Mouse (Mus musculus): Measurements from ENCODE around the gene Depdc1b. TPM values are rescaled to one million over a fixed set of nuclear protein-coding genes. Genes with fewer than 3 reads are reported as not detected.

Gene Depdc1b
- total and polyA plus RNA-seq, 3 experiments, result 21.2 to 25.3 TPM; not detected in 1

GRCm38 (mm10) chr13:108326351-108326750 lies 10.2 kb downstream of the Depdc1b start:
- DNase-seq (ENCODE audit: low read depth, low spot score), result no peak
- Histone ChIP-seq H3K27ac (ENCODE audit: control insufficient read depth, low read depth, low read length) (no peak overlapping the region), H3K4me1 (ENCODE audit: control insufficient read depth in 1 of 2, insufficient read depth in 2 of 2, low read length in 2 of 2) (no peaks in the 10 kb centered on the region), H3K36me3 (ENCODE audit: control insufficient read depth in 1 of 2, insufficient read depth in 2 of 2, low read length in 2 of 2) (peaks cover 0 to 2% of the 10 kb centered on the region in 2 experiments; a peak in 2 of 4 replicates), H3K9me3 (replicated peaks; ENCODE audit: insufficient read depth, low read length) (no peaks in the 10 kb centered on the region), H3K4me3 (ENCODE audit: control insufficient read depth in 1 of 2, insufficient read depth in 1 of 2, low read depth in 2 of 2, low read length in 2 of 2) (no peak overlapping the region), H3K9ac (ENCODE audit: control insufficient read depth, low read depth, low read length, poor library complexity, severe bottlenecking) (no peak overlapping the region), H3K79me2 (ENCODE audit: control insufficient read depth, insufficient read depth, low read length, poor library complexity) (peaks cover 4% of the 10 kb centered on the region; the same call in 1 of the 2 replicates), H3K27me3 (ENCODE audit: control insufficient read depth in 1 of 2, insufficient read depth in 2 of 2, low read length in 2 of 2) (no peaks in the 10 kb centered on the region)
- TF ChIP-seq ZNF384 (IDR thresholded peaks at IDR 0.05; ENCODE audit: low read depth, low read length) (no peak), GABPA (IDR thresholded peaks at IDR 0.05; ENCODE audit: low read depth, low read length) (no peak), ZMIZ1 (IDR thresholded peaks at IDR 0.05; ENCODE audit: low read depth, low read length) (no peak), USF2 (IDR thresholded peaks at IDR 0.05; ENCODE audit: borderline replicate concordance in 1 of 2, insufficient read depth in 1 of 2, low read depth in 1 of 2, low read length in 2 of 2) (no peak), RAD21 (IDR thresholded peaks at IDR 0.05; ENCODE audit: low read depth, low read length) (no peak), ZC3H11A (IDR thresholded peaks at IDR 0.05; ENCODE audit: low read depth, low read length) (no peak), NELFE (IDR thresholded peaks at IDR 0.05; ENCODE audit: low read depth, low read length) (no peak), POLR2AphosphoS2 (IDR thresholded peaks at IDR 0.05; ENCODE audit: low read length) (no peak), ZKSCAN1 (IDR thresholded peaks at IDR 0.05; ENCODE audit: low read depth, low read length) (no peak), ELF1 (IDR thresholded peaks at IDR 0.05; ENCODE audit: low read depth, low read length) (no peak), RCOR1 (IDR thresholded peaks at IDR 0.05; ENCODE audit: low read depth, low read length) (no peak), USF1 (IDR thresholded peaks at IDR 0.05; ENCODE audit: low read depth, low read length) (no peak), MAX (IDR thresholded peaks at IDR 0.05; ENCODE audit: low read length) (no peak), HCFC1 (IDR thresholded peaks at IDR 0.05; ENCODE audit: low read depth, low read length) (no peak), POLR2AphosphoS5 (IDR thresholded peaks at IDR 0.05; ENCODE audit: borderline replicate concordance, low read depth, low read length) (no peak)

- H3K79me2 ChIP-seq (ENCODE audit: control insufficient read depth, insufficient read depth, low read length, poor library complexity), result peaks cover 3% of the 10 kb centered on the region; the same call in 1 of the 2 replicates
- no peaks in the 10 kb centered on the region for H3K4me1 ChIP-seq (ENCODE audit: control insufficient read depth in 1 of 2, insufficient read depth in 2 of 2, low read length in 2 of 2)
- peaks cover 0 to 3% of the 10 kb centered on the region in 2 experiments; a peak in 2 of 4 replicates for H3K36me3 ChIP-seq (ENCODE audit: control insufficient read depth in 1 of 2, insufficient read depth in 2 of 2, low read length in 2 of 2)
- no peak for TF ChIP-seq ZNF384 (IDR thresholded peaks at IDR 0.05; ENCODE audit: low read depth, low read length)
- no peak for TF ChIP-seq HCFC1 (IDR thresholded peaks at IDR 0.05; ENCODE audit: low read depth, low read length)
- TF ChIP-seq SMC3 (IDR thresholded peaks at IDR 0.05; ENCODE audit: low read depth, low read length), result no peak
- no peak for TF ChIP-seq MAFK (IDR thresholded peaks at IDR 0.05; ENCODE audit: borderline replicate concordance, low read depth, low read length)
- TF ChIP-seq TBP (IDR thresholded peaks at IDR 0.05; ENCODE audit: low read depth, low read length), result no peak
- TF ChIP-seq MAX (IDR thresholded peaks at IDR 0.05; ENCODE audit: low read length), result no peak
- no peak for TF ChIP-seq GATA1 (IDR thresholded peaks at IDR 0.05; ENCODE audit: low read depth, low read length)
- TF ChIP-seq USF1 (IDR thresholded peaks at IDR 0.05; ENCODE audit: low read depth, low read length), result no peak
- no peak for TF ChIP-seq ETS1 (IDR thresholded peaks at IDR 0.05; ENCODE audit: low read depth, low read length)
- no peak for TF ChIP-seq POLR2AphosphoS2 (IDR thresholded peaks at IDR 0.05; ENCODE audit: low read length)
- no peak for TF ChIP-seq BHLHE40 (IDR thresholded peaks at IDR 0.05; ENCODE audit: borderline replicate concordance, low read depth, low read length)
- H3K9me3 ChIP-seq (replicated peaks; ENCODE audit: insufficient read depth, low read length), result no peaks in the 10 kb centered on the region
- no peak overlapping the region for H3K27ac ChIP-seq (ENCODE audit: control insufficient read depth, low read depth, low read length)
- no peak overlapping the region for H3K4me3 ChIP-seq (ENCODE audit: control insufficient read depth in 1 of 2, insufficient read depth in 1 of 2, low read depth in 2 of 2, low read length in 2 of 2)
- no peak overlapping the region for H3K9ac ChIP-seq (ENCODE audit: control insufficient read depth, low read depth, low read length, poor library complexity, severe bottlenecking)
- no peaks in the 10 kb centered on the region for H3K27me3 ChIP-seq (ENCODE audit: control insufficient read depth in 1 of 2, insufficient read depth in 2 of 2, low read length in 2 of 2)
- no peak for DNase-seq (ENCODE audit: low read depth, low spot score)
Measured at GRCm38 (mm10) chr13:108327047-108327446, 10.9 kb downstream of the Depdc1b start.

All from MEL (cell line).